Mouse (Mus musculus): ENCODE data around the gene Cdca5.
A peak's percentile ranks its signal among the peaks of the same experiment; 100 is the strongest.
"Not testable (repeated sequence)": the region's sequence is repeated elsewhere in the genome, so short reads cannot be mapped to it uniquely, and the experiment has no call there.

Gene Cdca5

GRCm38 (mm10) chr19:6104476-6104875, 19.7 kb downstream of the Cdca5 start:
- no peak for DNase-seq (ENCODE audit: low read depth, low spot score)

- no peak for DNase-seq (ENCODE audit: low read depth, low spot score)
Measured at GRCm38 (mm10) chr19:6105586-6105985, 20.8 kb downstream of the Cdca5 start, which contains the start of gene Naaladl1. Gene Naaladl1, plus strand, starts transcription at chr19:6105782.

- no peak for DNase-seq (ENCODE audit: low read depth, low spot score)
Measured at GRCm38 (mm10) chr19:6113116-6113515, 28.3 kb downstream of the Cdca5 start.

- DNase-seq (ENCODE audit: low read depth, low spot score) = no peak
Measured at GRCm38 (mm10) chr19:6116113-6116850, 31.5 kb downstream of the Cdca5 start.

- no peak for DNase-seq (ENCODE audit: low read depth, low spot score)
Measured at GRCm38 (mm10) chr19:6117346-6117985, 32.7 kb downstream of the Cdca5 start.

- peak; percentile 91 for DNase-seq (ENCODE audit: low read depth, low spot score)
Measured at GRCm38 (mm10) chr19:6117986-6118676, 33.3 kb downstream of the Cdca5 start, which contains the start of gene Sac3d1. Gene Sac3d1, minus strand, starts transcription at chr19:6118650.

GRCm38 (mm10) chr19:6118677-6119185, 33.9 kb downstream of the Cdca5 start:
- DNase-seq (ENCODE audit: low read depth, low spot score) = no peak

- DNase-seq (ENCODE audit: low read depth, low spot score) = no peak
Measured at GRCm38 (mm10) chr19:6121761-6122160, 37.0 kb downstream of the Cdca5 start.

- DNase-seq (ENCODE audit: low read depth, low spot score) = no peak
Measured at GRCm38 (mm10) chr19:6123330-6123729, 38.5 kb downstream of the Cdca5 start.

GRCm38 (mm10) chr19:6124898-6125297, 40.1 kb downstream of the Cdca5 start:
- DNase-seq (ENCODE audit: low read depth, low spot score) = no peak

- no peak for DNase-seq (ENCODE audit: low read depth, low spot score)
Measured at GRCm38 (mm10) chr19:6126289-6126688, 41.5 kb downstream of the Cdca5 start.

- no peak for DNase-seq (ENCODE audit: low read depth, low spot score)
Measured at GRCm38 (mm10) chr19:6126789-6127580, 42.2 kb downstream of the Cdca5 start.

GRCm38 (mm10) chr19:6127760-6128341, 43.1 kb downstream of the Cdca5 start, which contains the start of gene Snx15:
Gene Snx15, minus strand, starts transcription at chr19:6128304.
- DNase-seq (ENCODE audit: low read depth, low spot score) = peak; percentile 88

GRCm38 (mm10) chr19:6130414-6131128, 45.8 kb downstream of the Cdca5 start:
- DNase-seq (ENCODE audit: low read depth, low spot score) = not testable (repeated sequence)

GRCm38 (mm10) chr19:6132171-6132827, 47.5 kb downstream of the Cdca5 start:
- DNase-seq (ENCODE audit: low read depth, low spot score) = no peak

GRCm38 (mm10) chr19:6133197-6133596, 48.4 kb downstream of the Cdca5 start:
- DNase-seq (ENCODE audit: low read depth, low spot score) = not testable (repeated sequence)

- DNase-seq (ENCODE audit: low read depth, low spot score) = no peak
Measured at GRCm38 (mm10) chr19:6136397-6136796, 51.6 kb downstream of the Cdca5 start.

GRCm38 (mm10) chr19:6139701-6140100, 54.9 kb downstream of the Cdca5 start:
- DNase-seq (ENCODE audit: low read depth, low spot score) = no peak

- DNase-seq (ENCODE audit: low read depth, low spot score) = no peak
Measured at GRCm38 (mm10) chr19:6140374-6140677, 55.5 kb downstream of the Cdca5 start.
